Mouse (Mus musculus) lung, embryonic 15.5 days (tissue): ENCODE results near the gene Slc47a2. TPM values are rescaled to one million over a fixed set of nuclear protein-coding genes. Genes with fewer than 3 reads are reported as not detected.

Experiments
- ATAC-seq: fragments of 200-750 bp; cut with Nextera tagmentation; 2 replicates; pipeline ENCODE4 v1.8.0; 2017; ENCODE audit warnings: moderate number of reproducible peaks, borderline replicate concordance; ENCODE audit not compliant: low FRiP score, low TSS enrichment; ENCODE audit errors: extremely low read depth
- H3K27ac ChIP-seq: fragments of 300-500 bp; sonication (generic); 2 replicates; pipeline ENCODE4 v1.5.1; 2015; ENCODE audit warnings: moderate library complexity, mild to moderate bottlenecking, inconsistent platforms
- H3K27me3 ChIP-seq: fragments of 300-500 bp; sonication (generic); 2 replicates; pipeline ENCODE4 v1.6.1; 2015; ENCODE audit warnings: inconsistent platforms
- H3K36me3 ChIP-seq: fragments of 300-500 bp; sonication (generic); 2 replicates; pipeline ENCODE4 v1.6.1; 2015; ENCODE audit warnings: inconsistent platforms
- H3K4me1 ChIP-seq: fragments of 300-500 bp; sonication (generic); 2 replicates; pipeline ENCODE4 v1.6.1; 2015; ENCODE audit warnings: inconsistent platforms
- H3K4me2 ChIP-seq: fragments of 300-500 bp; sonication (generic); 2 replicates; pipeline ENCODE4 v1.6.1; 2015; ENCODE audit warnings: inconsistent platforms, mild to moderate bottlenecking, moderate library complexity
- H3K4me3 ChIP-seq: fragments of 300-500 bp; sonication (generic); 2 replicates; pipeline ENCODE4 v1.5.1; 2015; ENCODE audit warnings: mild to moderate bottlenecking, inconsistent platforms
- H3K9ac ChIP-seq: fragments of 300-500 bp; sonication (generic); 2 replicates; pipeline ENCODE4 v1.6.1; 2015; ENCODE audit warnings: inconsistent platforms
- H3K9me3 ChIP-seq: fragments of 300-500 bp; sonication (generic); 2 replicates; pipeline ENCODE4 v1.6.1; 2016; ENCODE audit warnings: inconsistent platforms
- WGBS: fragments of 180-500 bp; shearing (Covaris S2); methylation state at CpG from one replicate; pipeline ENCODE4 v1.1.7; 2015; 5-methylcytosine and 5-hydroxymethylcytosine counted together
- polyA plus RNA-seq: library from polyadenylated mRNA; unstranded; fragments of >200 nt; fragmentation: Nextera tagmentation; extraction: Ambion mirVana; gene quantifications from 2 replicates; pipeline ENCODE4 v1.2.1, GENCODE M21; 2015

Slc47a2 gene
- polyA plus RNA-seq, 1 experiment from 2014 or later, result 0.22 TPM

- Histone ChIP-seq H3K4me2 (no peak overlapping the region), H3K9ac (no peak overlapping the region), H3K27ac (no peak overlapping the region), H3K4me3 (no peak overlapping the region), H3K9me3 (no peaks in the 10 kb centered on the region), H3K36me3 (no peaks in the 10 kb centered on the region), H3K4me1 (peaks cover 14% of the 10 kb centered on the region; the same call in 1 of the 2 replicates), H3K27me3 (no peaks in the 10 kb centered on the region)
- 68% methylated on average over 3 of the region's 3 CpGs for WGBS
- ATAC-seq, result no peak
These were observed 66.2 kb downstream of the Slc47a2 start for GRCm38 (mm10) chr11:61276482-61276881.

GRCm38 (mm10) chr11:61275106-61275505 is 67.6 kb downstream of the Slc47a2 start:
- Histone ChIP-seq H3K27me3 (no peaks in the 10 kb centered on the region), H3K27ac (no peak overlapping the region), H3K4me3 (no peak overlapping the region), H3K36me3 (no peaks in the 10 kb centered on the region), H3K4me2 (no peak overlapping the region), H3K9ac (no peak overlapping the region), H3K9me3 (no peaks in the 10 kb centered on the region), H3K4me1 (peaks cover 14% of the 10 kb centered on the region; the same call in 1 of the 2 replicates)
- ATAC-seq, result no peak
- 31% methylated on average over 8 of the region's 8 CpGs for WGBS

- WGBS, result 27% methylated on average over 1 of the region's 1 CpGs
- H3K36me3 ChIP-seq, result no peaks in the 10 kb centered on the region
- no peak overlapping the region for H3K4me3 ChIP-seq
- peaks cover 14% of the 10 kb centered on the region; the same call in 1 of the 2 replicates for H3K4me1 ChIP-seq
- no peaks in the 10 kb centered on the region for H3K27me3 ChIP-seq
- H3K4me2 ChIP-seq, result no peak overlapping the region
- no peak overlapping the region for H3K9ac ChIP-seq
- H3K27ac ChIP-seq, result no peak overlapping the region
- no peak for ATAC-seq
- no peaks in the 10 kb centered on the region for H3K9me3 ChIP-seq
These were observed 68.2 kb downstream of the Slc47a2 start for GRCm38 (mm10) chr11:61274421-61274820.

DNA sequence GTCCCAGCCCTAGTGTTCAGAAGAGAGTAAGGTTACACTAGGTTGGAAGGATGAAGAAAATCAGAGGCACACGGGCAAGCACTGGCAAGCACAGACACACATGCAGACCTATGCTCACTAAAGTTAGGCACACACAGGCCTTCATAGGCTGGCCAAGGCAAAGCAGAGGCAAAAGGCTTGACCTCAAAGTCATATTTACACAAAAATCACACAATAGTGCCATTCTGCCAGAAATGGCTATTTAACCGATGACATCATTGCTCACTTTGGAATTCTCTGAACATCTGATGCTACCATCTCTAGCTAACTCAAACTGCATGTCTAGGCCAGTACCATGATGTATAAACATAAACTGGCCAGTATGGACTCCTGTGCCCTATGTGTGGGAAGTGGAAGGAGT is 68.7 kb downstream of the Slc47a2 start:
- no peak for ATAC-seq
- H3K4me3 ChIP-seq, result no peak overlapping the region
- H3K4me2 ChIP-seq, result no peak overlapping the region
- H3K4me1 ChIP-seq, result peaks cover 14% of the 10 kb centered on the region; the same call in 1 of the 2 replicates
- H3K9me3 ChIP-seq, result no peaks in the 10 kb centered on the region
- H3K27me3 ChIP-seq, result no peaks in the 10 kb centered on the region
- 56% methylated on average over 2 of the region's 2 CpGs for WGBS
- no peak overlapping the region for H3K27ac ChIP-seq
- no peaks in the 10 kb centered on the region for H3K36me3 ChIP-seq
- H3K9ac ChIP-seq, result no peak overlapping the region

DNA sequence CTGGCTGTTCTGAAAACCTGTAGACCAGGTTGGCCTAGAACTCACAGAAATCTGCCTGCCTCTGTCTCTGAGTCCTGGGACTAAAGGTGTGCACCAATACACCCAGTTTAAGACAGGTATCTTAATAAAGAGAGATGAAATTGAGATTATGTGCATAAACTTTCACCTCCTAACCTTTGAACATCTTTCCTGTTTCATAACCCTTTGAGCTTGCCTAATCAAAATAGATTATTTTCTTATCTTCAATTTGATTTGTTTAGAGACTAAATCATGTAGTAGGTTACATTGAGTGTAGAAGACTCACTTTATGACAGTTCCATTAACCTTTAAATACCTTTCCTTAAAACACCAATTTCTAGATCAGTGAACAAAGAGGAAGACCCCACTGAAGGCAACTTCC is 71.0 kb downstream of the Slc47a2 start:
- H3K9ac ChIP-seq, result no peak overlapping the region
- ATAC-seq, result no peak
- H3K4me3 ChIP-seq, result no peak overlapping the region
- H3K36me3 ChIP-seq, result no peaks in the 10 kb centered on the region
- H3K9me3 ChIP-seq, result no peaks in the 10 kb centered on the region
- no peak overlapping the region for H3K27ac ChIP-seq
- H3K4me1 ChIP-seq, result 0 out of 2 replicates have a peak, but pooled peaks cover 6% of the 10 kb centered on the region
- no peaks in the 10 kb centered on the region for H3K27me3 ChIP-seq
- H3K4me2 ChIP-seq, result no peak overlapping the region

GRCm38 (mm10) chr11:61270406-61270805 is 72.3 kb downstream of the Slc47a2 start:
- Histone ChIP-seq H3K27ac (no peak overlapping the region), H3K9ac (no peak overlapping the region)
- no peak for ATAC-seq

GRCm38 (mm10) chr11:61268626-61269349 is 73.9 kb downstream of the Slc47a2 start:
- no peak overlapping the region for H3K4me3 ChIP-seq
- H3K36me3 ChIP-seq, result peaks cover 5% of the 10 kb centered on the region; the same call in 1 of the 2 replicates
- no peak for ATAC-seq
- 78% methylated on average over 6 of the region's 6 CpGs for WGBS
- H3K27ac ChIP-seq, result no peak overlapping the region
- no peak overlapping the region for H3K9ac ChIP-seq
- H3K9me3 ChIP-seq, result no peaks in the 10 kb centered on the region
- H3K4me2 ChIP-seq, result no peak overlapping the region
- H3K27me3 ChIP-seq, result no peaks in the 10 kb centered on the region
- H3K4me1 ChIP-seq, result peaks cover 14% of the 10 kb centered on the region; the same call in 1 of the 2 replicates

More at GRCm38 (mm10) chr11:61270406-61270805, 72.3 kb downstream of the Slc47a2 start:
- Histone ChIP-seq H3K27me3 (no peaks in the 10 kb centered on the region), H3K4me2 (no peak overlapping the region), H3K36me3 (no peaks in the 10 kb centered on the region), H3K4me1 (peaks cover 17% of the 10 kb centered on the region; the same call in 1 of the 2 replicates), H3K4me3 (no peak overlapping the region), H3K9me3 (no peaks in the 10 kb centered on the region)
- 77% methylated on average over 5 of the region's 5 CpGs for WGBS

GRCm38 (mm10) chr11:61266551-61267533 is 75.8 kb downstream of the Slc47a2 start, which contains the start of gene Aldh3a2:
TSS of gene Aldh3a2 (minus strand) at chr11:61267464.
- Histone ChIP-seq H3K4me2 (peak within 1 kb of the TSS; percentile 66), H3K27me3 (no peaks in the 10 kb centered on the region), H3K4me1 (peaks cover 11% of the 10 kb centered on the region; the same call in 1 of the 2 replicates)

DNA sequence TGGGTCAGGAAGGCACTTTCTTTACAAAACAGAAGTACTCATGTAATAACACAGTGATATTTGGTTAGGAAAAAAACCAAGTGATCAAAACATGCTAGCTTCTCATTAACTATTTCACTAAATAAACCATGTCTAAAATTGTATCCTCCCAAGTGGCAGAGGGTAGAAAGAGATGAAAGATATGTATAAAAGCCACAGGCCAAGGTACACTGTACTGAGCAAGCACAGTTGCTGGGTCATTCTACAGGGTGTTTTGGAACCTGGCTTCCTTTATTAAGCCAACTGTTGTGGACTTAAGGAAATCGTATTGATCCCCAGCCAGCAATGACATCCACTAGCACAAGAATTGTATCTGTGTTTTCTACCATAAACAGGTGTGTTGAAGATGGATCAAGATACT is 78.8 kb downstream of the Slc47a2 start:
- H3K4me2 ChIP-seq, result no peak overlapping the region
- no peak for ATAC-seq
- no peak overlapping the region for H3K4me3 ChIP-seq
- no peak overlapping the region for H3K27ac ChIP-seq
- peaks cover 44% of the 10 kb centered on the region for H3K36me3 ChIP-seq
- H3K9ac ChIP-seq, result no peak overlapping the region
- 90% methylated on average over 1 of the region's 1 CpGs for WGBS
- H3K4me1 ChIP-seq, result peaks cover 11% of the 10 kb centered on the region; the same call in 1 of the 2 replicates
- H3K27me3 ChIP-seq, result no peaks in the 10 kb centered on the region
- H3K9me3 ChIP-seq, result no peaks in the 10 kb centered on the region

More at GRCm38 (mm10) chr11:61266551-61267533, 75.8 kb downstream of the Slc47a2 start, which contains the start of gene Aldh3a2:
- peak; percentile 99 for ATAC-seq
- H3K36me3 ChIP-seq, result peaks cover 24% of the 10 kb centered on the region
- no peaks in the 10 kb centered on the region for H3K9me3 ChIP-seq
- H3K27ac ChIP-seq, result peak within 1 kb of the TSS; percentile 97
- H3K9ac ChIP-seq, result peak within 1 kb of the TSS; percentile 64
- peak within 1 kb of the TSS; percentile 64 for H3K4me3 ChIP-seq
- under 1% methylated on average over 58 of the region's 58 CpGs for WGBS

DNA sequence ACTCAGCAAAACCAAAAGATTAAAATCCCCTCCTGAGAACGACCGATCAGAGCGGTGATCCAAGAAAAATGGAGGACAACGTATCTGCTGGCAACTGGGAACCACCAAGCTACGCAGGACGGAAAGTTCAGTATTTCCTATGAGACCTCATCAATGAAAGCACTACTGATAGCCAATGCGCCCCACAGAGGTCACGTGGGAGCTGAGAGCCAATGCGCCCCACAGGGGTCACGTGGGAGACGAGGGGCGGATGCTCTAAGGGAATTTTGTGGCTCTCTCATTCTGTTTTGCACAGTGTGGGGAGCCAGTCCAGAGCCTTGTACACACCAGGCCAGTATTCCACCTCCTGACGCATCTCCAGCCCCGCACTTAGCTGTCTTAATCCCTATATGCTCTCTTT is 80.1 kb downstream of the Slc47a2 start:
- WGBS, result 93% methylated on average over 14 of the region's 14 CpGs
- no peak overlapping the region for H3K4me3 ChIP-seq
- peaks cover 54% of the 10 kb centered on the region for H3K36me3 ChIP-seq

GRCm38 (mm10) chr11:61259106-61259505 is 83.6 kb downstream of the Slc47a2 start:
- H3K27ac ChIP-seq, result no peak overlapping the region
- H3K9ac ChIP-seq, result no peak overlapping the region
- no peak for ATAC-seq
- no peaks in the 10 kb centered on the region for H3K4me1 ChIP-seq
- H3K9me3 ChIP-seq, result no peaks in the 10 kb centered on the region
- H3K27me3 ChIP-seq, result no peaks in the 10 kb centered on the region
- no peak overlapping the region for H3K4me3 ChIP-seq
- H3K36me3 ChIP-seq, result peaks cover 76% of the 10 kb centered on the region
- WGBS, result 92% methylated on average over 6 of the region's 6 CpGs
- no peak overlapping the region for H3K4me2 ChIP-seq

More for the DNA sequence above, 80.1 kb downstream of the Slc47a2 start:
- Histone ChIP-seq H3K4me1 (peaks cover 11% of the 10 kb centered on the region; the same call in 1 of the 2 replicates), H3K27ac (no peak overlapping the region), H3K4me2 (no peak overlapping the region), H3K27me3 (no peaks in the 10 kb centered on the region), H3K9me3 (no peaks in the 10 kb centered on the region), H3K9ac (no peak overlapping the region)
- no peak for ATAC-seq
